Mouse (Mus musculus) G1E (cell line): Measurements from ENCODE around the gene Fig4.

ENCODE experiments used
- CTCF ChIP-seq: IDR thresholded peaks from 2 replicates; pipeline ENCODE4 v1.5.1; 2012; ENCODE audit warnings: low read depth, low read length, inconsistent platforms, mixed read lengths
- GATA1 ChIP-seq: IDR thresholded peaks from 2 replicates; pipeline ENCODE4 v1.6.1; 2012; ENCODE audit warnings: borderline replicate concordance, low read length, inconsistent platforms, mixed read lengths
- POLR2AphosphoS5 ChIP-seq: IDR thresholded peaks from 2 replicates; pipeline ENCODE4 v1.6.1; 2012; ENCODE audit warnings: low read depth, low read length, inconsistent platforms; ENCODE audit not compliant: insufficient replicate concordance
- TAL1 ChIP-seq: conservative IDR thresholded peaks from 2 replicates; pipeline ENCODE4 v1.6.1; 2012; ENCODE audit warnings: low read depth, low read length, inconsistent platforms, mixed read lengths

DNA sequence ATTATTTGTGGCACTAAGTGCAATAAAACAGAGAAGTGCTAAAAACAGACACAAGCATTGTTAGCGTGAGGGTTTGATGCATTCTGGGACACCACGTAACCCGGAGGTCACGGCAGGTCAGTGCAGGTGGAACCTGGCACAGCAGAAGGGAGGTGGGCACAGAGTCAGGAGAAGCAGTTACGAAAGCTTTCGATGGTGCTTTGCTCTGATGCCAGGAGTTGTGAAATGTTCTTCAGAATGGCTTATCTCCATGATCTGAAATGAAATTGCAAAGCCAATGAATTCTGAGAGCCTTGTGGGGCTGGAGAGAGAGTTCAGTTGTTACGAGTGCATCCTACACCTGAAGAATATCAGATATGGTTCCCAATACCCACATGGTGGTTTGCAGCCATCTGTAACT lies 38.3 kb upstream of the Fig4 start:
- TF ChIP-seq CTCF (no peak), GATA1 (no peak), TAL1 (no peak), POLR2AphosphoS5 (no peak)
